Mouse (Mus musculus) retina, adult 2 months (tissue): ENCODE results near the gene Blcap.
"Not testable (repeated sequence)": the region's sequence is repeated elsewhere in the genome, so short reads cannot be mapped to it uniquely, and the experiment has no call there.

ENCODE experiments used
- DNase-seq: peaks from one replicate; pipeline ENCODE4 v3.0.0-alpha.2; 2012; ENCODE audit warnings: low read depth, low spot score

Gene Blcap

DNA sequence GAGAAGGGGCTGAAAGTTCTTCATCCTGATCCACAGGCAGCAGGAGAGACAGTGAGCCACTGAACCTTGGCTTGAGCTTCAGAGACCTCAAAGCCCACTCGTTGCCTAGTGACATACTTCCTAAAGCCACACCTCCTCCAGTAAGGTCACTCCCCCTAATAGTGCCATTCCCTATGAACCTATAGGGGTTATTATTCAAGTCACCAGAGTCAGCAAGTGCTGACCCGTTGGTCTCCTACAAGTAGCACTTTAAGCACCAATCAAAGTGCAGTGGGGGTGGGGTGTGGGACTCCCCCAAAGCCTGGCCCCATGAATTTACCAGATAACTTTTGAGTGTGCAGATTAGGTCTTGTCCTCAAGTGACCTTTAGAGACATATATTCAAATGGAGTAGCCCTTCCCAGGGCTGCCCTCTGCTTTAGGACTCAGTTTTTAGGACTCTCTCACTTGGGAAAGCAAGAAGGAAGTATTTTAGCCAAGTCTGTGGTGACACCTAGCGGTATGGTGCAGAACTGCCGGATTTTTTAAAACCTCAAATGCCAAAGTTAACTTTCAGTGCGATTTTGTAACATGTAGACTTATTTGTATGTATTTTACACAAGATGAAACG is at the start of gene Blcap:
Gene Blcap, minus strand, starts transcription at position 51 of the 609 bp plus-strand sequence.
- DNase-seq: peak; percentile 40

DNA sequence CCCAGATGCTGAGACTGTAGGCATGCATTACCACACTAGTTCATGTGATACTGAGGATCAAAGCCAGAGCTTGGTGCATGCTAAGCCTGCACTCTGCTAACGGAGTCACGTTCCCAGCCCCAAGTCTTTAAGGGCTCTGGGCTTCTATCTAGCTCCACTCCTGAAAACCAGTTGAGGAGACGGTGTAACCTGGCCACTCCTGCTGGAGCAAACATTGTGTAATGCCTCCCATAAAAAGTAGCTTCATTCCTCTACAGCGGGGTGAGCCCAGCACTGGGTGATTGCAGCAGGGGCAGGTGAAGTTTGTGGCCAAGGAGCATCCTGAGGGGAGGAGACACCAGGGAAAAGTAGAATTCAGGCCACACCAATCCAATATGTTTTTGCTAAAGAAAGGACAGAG is 47.3 kb upstream of the Blcap start:
- DNase-seq: no peak

DNA sequence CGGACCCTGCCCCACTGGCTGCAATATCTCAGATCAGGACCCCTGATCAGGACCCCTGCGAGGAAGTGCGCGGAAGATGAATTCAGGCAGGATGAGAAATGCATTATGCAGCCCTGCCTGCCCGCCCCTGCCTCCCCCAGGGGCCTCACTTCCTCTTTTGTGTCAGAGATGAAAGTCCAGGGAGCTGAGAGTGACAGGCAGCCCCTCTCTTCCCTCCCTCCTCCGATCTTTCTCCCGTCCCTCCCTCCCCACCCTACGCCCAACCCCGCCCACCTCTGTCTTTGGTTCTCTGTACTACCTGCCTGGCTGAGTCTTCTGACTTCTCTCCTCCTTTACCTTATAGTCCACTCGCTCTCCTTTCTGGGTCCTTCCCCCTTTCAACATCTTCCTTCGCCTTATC is 42.9 kb upstream of the Blcap start:
- no peak for DNase-seq

DNA sequence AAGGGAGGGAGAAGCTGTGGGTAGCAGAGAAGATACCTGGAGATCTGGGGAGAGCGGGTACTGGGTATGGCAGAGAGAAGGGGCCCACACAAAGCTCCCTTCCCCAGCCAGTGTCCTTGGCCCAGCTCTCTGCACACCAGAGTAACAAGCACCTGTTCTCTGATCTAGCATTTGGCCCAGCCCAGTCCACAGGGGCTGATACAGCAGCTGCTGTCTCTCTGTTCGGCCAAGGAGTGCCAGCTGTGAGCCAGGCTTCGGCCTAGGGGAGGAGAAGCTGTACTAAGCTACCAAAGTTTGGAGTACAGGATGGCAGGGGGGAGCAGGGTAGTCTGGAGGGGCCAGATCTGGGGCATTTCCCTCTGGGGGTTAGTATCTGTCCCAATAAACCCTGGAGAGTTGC is 40.7 kb upstream of the Blcap start:
- no peak for DNase-seq

DNA sequence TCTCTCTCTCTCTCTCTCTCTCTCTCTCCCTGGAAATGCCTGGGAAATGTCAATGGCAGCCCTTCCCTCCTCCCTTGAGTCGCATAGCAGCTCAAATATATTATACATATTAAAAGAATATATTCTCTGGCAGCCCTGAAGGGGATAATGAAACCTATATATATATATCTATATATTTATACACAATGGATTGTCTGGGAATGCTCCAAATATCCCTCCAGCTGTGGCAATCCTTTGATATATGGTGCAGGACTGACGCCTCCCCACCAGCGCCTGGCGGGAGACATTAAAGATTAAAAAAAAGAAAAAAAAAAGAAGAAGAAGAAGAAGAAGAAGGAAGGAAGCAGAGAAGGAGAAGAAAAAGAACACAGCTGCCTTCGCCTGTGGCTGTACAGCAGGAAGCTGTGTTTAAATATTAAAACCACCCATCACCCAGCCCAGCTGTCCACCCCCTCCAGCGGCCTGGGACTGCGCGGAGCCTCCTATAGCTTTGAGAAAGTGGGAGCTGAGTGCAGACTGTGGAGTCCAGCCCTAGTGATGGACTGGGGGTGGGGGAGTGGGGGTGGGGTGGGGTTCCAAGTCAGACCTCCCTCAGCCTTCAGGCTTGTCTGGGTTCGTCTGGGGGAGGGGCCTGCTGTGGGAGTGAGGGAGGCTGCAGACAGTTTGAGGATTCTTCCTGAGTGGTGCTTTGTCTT is 36.6 kb upstream of the Blcap start:
- DNase-seq: no peak

DNA sequence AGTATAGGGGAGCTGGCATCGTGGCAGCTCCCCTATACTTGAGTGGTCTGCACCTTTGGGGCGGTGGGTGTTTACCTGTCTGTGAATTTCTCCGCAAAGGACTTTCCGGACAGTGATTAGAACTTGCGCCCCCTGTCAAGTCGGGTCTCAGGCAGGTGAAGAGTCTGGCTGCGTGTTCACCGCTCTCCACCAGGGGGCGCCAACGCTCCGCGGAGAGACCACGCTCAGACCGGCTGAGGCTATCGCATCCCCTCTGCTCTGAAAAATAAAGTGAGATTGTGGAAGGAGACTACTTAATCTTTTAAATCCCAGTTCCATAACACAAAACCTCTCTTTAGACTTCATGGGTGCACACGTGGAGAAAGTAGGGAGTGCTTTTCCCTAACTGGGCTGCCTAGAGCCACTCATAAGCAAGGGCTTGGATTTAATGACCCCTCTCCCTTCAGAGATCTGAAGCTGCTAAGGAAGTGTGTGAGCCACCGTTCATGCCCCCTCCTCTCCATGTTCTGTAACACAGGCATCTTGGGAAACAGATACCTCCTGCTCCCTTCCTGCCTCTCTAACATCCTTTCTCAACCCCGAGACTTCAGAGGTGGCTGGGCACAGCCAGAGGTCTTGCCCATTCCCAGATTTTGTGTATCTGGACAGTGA is 34.1 kb upstream of the Blcap start:
- peak; percentile 38 for DNase-seq

DNA sequence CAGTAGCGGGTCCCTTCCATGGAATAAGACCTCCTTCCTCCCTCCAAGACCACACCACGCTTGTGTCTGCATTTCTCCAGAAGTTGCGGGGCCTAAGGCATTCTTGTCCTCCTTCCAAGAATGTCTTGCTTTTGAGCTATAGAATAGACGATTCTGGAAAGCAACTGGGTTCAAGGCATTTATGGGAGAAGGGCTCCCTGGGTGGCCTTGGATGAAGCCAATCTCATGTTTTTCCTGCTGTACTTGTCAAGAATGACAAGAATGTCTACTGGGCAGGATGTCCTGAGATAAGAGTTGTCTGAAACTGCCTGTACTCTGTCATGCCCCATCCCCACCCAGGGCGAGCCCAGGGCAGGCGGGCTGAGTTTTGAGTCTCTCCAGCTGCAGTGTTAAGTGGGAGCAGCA is 30.4 kb upstream of the Blcap start:
- DNase-seq: no peak

DNA sequence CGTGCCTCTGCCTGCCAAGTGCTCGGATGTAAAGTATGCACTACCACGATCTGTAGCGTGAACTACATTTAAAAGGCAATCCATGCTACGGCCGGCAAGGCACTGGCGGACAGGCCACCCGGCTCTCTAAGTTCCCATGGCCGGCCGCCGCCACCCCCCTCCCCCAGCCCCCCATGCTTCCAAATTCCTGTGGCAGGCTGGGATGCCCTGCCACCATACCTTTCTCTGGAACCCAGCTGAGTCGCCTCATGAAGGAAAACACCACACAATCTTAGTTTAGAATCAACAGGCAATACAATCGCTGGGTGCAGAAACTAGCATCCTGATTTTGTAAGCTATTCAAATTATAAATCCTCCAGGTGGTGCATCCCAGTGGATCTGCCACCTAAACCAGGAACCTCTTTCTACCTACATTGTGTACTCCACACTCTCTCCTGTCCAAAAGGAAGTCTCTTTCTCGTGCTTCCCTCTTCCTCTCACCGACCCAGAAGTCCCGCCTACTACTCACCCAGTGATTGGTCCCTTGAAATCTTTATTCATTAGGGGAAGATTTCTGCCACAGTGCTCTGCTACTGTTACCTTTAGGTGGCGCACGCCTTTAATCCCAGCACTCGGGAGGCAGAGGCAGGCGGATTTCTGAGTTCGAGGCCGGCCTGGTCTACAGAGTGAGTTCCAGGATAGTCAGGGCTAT is 25.9 kb upstream of the Blcap start:
- DNase-seq: no peak

DNA sequence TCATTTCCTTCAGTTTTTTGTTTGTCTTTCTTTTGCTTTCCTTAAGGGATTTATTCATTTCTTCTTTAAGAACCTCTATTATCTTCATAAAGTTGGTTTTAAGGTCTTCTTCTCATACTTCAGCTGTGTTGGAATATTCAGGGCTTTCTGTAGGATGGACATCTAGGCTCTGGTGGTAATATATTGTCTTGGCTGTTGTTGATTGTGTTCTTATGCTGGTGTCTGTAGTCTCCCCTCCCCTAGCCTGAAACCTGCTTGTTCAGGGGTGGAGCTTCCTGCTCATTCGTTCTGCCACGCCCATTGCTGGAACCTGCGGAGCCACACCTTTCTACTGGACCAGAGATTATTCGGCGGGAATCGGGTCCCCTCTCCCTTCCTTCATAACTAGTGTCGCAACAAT is 14.3 kb upstream of the Blcap start:
- DNase-seq: not testable (repeated sequence)

DNA sequence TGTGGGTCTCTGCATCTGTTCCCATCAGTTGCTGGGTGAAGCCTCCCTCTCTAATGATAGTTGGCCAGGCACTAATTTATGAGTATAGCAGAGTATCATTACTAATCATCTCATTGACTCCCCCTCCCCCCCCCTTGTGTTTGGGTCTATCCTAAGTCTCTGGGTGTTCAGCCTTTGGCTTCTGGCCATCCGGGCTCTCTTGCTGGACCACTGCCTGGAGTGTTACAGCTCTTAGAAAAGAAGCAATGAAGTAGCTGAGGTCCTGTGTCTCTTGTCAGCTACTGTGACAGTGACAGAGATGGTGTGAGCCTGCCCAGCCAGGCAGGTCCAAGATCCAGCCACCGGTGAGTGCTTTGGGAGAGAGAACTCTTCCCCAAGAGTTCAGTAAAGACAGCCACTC is 1.7 kb upstream of the Blcap start:
- no peak for DNase-seq

DNA sequence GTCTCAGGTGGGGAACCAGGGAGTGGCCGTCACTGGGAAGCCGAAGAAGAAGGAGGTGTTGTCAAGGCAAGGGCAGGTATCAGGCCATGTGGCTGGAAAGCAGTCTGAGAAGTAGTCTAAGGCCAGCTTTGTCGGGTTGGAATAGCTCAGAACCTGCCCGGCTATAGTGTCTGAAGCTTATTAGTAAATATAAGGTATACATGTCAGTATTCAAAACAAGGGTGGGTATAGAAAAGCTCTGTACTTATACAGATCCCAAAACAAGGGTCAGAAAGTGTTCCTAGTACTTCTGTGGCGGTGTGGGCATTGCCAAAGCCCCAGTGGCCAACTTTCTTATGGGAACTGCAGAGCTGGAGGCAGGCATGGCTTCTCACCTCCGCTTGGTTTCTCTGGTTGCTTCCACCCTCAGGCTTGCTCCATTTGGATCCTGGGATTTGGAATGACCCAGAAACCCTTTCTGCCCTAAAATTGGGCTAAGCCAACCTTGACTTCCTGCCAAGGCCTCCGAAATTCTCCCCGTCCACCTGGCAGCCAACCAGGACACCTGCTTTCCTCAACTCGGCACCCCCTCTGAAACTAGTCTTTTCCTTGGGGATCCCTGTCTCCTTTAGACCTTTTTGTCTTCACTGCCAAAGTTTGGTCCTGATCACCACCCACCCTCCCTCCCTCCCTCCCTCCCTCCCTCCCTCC is 1.1 kb downstream of the Blcap start:
- DNase-seq: no peak

DNA sequence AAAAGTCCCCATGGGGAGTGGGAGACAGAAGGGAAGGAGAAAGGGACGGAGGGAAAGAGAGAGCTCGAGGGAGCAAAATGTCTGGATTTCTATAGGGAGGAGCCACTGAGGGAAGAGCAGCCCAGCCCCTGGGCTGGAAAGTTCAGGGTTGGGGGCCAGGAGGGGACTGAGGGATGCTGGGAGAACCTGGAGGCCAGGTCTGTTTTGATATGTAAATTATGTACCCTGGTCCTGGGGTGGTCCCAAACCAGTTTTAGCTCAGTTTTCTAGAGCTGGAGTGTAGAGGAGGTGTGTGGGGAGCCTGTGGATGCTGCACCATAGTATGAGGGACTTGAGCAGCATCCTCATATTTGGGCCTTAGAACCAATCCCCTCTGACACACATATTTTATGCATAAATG is 2.2 kb downstream of the Blcap start:
- DNase-seq: no peak

DNA sequence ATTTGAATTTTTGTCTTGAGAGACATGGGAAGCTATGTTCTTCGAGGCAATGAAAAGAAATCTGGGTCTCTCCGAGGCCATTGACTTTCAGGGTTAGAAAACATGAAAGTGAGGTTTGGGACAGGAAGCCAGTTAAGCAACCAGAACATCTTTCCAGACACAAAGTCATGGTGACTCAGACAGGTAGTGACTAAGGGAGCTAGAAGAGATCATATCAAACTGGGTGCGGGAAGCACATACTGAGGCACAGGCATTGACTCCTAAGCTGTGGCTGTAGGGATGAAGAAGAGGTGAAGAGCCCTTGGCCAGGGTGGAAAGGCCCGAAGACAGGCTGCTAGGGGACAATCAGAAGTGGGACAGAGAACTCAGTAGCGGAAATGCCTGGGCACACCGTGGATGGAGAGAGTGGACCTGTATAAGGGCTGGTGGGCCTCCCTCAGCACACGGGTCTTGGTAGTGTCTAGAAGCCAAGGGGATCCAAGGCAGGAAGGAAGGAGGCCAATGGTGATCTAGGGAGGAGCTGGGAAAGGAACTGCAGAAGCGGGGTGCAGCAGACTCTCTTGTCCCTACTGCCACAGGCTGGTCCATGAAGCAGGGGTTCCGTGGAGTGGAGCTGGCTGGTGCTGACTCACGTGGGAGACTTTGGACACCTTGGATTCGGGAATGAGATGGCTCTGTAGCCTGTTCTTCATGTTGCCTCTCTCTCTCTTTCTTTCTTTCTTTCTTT is 3.7 kb downstream of the Blcap start:
- DNase-seq: no peak

DNA sequence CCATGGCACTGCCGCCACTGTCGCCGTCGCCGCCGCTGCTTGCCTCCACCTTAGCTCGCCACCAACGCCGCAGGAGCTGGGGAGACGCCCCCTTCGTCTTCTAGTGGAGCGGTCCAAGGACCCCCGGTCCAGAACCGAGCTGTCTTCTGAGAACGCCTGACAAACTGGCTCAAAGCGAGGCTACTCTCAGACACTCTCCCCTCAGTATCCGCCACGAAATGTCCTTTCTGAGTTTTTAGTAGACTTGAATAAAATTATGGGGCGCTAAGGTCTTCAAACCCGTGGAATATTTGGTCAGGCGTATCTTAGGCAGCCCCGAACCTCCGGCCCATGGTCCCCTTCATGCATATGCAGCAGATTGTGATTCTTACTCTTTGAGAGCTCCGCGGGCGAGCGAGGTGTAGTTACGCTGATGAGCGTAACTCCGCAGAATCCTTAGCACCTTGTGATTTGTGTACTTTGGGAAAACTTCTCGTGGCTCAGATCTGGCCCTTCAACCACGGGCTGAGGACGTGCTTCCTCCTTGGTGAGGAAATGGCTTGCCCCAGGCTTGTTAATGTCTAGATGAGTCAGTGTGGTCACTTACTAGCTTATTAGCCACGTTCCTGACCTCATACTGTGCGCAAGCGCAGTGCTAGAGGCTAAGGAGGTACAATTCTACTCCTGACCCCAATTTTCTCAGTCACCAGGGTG is 4.7 kb downstream of the Blcap start:
- peak; percentile 87 for DNase-seq

DNA sequence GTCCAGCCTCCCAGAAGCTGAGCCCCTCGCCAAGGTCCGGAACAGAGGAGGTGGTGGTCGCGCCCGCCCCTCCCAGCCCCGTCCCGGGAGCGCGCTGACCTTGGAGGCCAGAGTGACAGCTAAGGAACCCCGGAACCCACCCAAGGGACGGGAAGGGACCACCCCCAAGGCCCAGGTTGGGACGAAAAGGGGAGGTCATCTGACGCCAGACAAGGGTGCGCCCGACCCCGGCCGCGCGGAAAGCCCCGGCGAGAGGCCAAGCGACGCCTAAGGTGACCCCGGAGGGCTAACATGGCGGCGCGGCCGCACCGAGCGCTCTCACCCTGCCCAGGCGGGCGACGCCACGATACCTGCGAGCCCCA is 5.2 kb downstream of the Blcap start:
- DNase-seq: no peak

DNA sequence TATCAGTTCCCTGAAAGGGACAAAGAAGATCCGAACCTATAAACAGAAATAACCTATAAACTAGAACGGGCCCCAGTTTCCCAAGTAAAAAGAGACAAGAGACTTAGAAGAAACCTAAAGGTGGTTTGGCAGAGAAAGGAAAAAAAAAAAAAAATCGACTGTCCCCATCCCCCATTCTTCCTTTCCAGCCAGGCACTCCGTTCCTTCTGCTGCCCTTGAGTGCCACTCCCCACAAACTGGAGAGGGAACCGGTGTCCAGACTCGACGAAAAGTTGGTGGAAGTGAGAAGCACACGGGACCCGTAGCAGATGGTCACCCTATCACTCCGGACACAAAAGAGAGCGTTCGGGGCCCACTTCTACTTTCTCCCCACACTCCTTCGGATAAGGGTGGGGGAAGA is 5.6 kb downstream of the Blcap start:
- no peak for DNase-seq

DNA sequence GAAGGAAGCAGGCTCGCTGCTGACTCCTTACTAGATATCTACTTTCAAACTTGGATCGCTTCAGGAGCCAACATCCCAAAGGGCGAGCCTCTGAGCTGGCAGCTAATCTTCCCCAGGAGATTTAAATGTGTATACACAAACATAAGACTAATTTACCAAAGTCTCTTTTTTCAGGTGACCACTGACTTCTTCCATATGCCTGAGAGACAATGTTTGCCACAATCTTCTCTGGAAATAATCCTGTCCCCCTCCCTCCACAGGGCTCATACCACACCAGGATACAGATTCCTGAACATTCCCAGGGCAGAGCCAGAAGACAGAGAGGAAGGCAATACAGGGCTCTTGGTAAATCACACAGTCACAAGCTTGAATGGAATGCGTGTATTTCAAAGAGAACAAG is 6.4 kb downstream of the Blcap start:
- no peak for DNase-seq

DNA sequence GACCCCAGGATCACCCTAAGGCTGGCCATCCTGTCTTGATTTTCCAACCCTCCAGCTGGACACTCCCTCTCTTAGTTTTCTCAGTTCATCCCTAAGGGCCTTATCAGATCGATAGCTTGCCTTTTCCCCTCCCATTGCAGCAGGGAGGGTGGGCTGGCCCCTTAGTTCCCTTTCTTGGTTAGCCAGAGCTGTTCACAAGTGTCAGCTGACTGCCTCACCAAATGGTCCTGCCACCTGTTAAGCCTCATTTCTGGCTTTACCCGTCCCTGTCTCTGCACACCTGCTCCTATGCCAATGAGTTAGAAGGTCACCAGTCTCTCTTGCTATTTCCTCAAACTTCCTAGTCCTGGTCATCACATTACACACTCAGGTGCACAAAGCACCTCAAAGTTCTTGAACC is 8.0 kb downstream of the Blcap start:
- no peak for DNase-seq

DNA sequence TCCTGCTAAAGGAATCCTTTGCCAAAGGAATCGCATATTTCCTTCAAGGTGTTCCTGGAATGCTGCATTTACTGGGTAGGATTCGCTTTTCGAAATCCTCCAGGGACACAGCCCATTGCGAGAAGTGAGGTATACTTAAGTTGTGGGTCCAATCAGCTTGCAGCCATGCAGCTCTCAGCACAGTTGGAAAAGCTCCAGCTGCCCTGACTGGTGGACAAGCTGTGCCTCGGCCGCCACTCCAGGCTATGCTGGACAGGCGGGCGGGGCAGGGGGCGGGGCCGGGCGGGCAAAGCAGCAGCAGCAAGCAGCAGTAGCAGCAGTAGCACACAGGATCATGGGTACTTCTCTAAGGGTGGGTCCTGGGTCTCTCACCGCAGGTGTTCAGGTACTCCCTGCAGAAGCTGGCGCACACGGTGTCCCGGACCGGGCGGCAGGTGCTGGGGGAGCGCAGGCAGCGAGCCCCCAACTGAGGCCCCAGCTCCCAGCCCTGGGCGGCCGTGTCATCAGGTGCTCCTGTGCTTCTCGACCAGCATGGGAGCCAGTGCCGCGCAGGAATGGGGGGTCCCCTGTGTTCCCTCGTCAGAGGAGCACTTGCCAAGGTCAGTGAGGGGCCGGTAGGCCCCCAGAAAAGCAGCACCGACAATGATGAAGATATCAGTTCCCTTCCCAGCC is 9.8 kb downstream of the Blcap start:
- DNase-seq: peak; percentile 41

DNA sequence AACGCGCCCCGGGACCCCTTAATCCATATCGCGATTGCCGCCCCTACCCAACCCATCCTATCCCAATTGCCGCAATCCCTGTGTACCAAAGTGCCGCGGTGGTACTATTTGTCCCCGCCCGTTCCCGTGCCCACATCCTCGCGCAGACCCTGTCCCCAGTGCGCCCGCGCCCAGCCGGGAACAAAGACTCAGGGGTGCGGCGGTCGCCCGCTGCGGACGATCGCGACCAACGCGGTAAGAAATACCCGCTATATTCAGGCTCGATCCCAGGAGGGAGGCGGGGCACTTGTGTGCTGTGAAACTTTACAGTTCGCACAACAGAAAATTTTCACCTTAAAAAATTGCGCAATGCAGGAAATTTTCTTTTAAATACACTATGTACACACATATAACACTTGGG is 10.8 kb downstream of the Blcap start:
- no peak for DNase-seq
